Mouse (Mus musculus) gastrocnemius, postnatal 4 days (tissue): Measurements from ENCODE around the gene Trnt1. TPM values are rescaled to one million over a fixed set of nuclear protein-coding genes. Genes with fewer than 3 reads are reported as not detected.

Source experiments
- DNase-seq, 2 experiments: peaks; one replicate each; pipeline ENCODE4 v3.0.0; 2021 to 2022; ENCODE audit warnings: low spot score in 2 of 2, mixed read lengths in 2 of 2
- total RNA-seq, 2 experiments: library from RNA; stranded (reverse); gene quantifications; 2 replicates each; pipeline ENCODE4 v1.2.3; 2021

Trnt1 gene
- total RNA-seq, 2 experiments from 2014 or later: 36.7 to 39.7 TPM

DNA sequence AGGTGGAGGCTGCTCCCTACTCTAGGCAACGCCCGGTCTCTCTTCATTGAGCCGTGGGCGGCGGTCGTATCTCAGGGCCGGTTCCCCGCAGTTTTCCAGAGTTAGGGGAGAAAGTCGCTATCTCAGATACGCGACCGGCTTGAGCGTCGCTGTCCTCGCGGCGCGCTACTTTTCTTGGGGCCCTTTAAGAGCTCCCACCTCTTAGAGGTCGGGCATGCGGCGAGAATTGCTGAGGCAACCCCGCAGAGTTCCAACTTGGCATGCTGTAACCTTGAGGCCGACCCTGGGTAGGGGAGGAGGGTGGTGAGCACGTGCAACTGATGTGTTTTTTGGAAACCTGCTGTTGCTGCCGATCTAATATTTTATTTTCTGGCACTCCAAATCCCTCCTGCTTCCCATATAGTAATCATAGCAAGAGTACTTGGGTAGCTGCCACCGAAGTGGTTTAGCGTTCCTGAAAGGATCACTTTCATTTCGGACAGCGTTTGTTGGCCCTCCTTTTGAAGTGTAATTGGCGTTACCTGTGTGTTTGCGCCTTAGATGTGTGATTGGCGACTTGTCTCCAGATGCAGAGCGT lies 458 bp downstream of the Trnt1 start:
- no peak for DNase-seq

DNA sequence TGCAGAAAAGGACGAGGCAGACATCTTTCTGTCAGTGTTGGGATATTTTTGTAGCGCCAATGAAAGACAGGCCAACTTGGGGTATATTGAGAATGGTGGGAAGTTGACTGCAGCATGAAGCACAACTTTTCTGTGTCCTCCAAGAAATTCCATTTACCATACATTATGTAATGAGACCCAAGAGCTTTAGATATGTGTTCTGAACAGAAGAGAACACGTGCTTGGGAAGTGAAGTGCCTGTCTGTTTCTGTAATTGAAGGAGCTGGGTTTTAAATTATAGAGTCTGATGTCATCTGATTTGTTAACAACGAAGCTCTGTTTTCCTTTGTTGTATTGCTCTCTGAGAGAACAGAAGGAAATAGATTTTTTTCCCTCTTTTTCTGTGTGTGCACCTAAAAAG lies 1.1 kb downstream of the Trnt1 start:
- no peak for DNase-seq

DNA sequence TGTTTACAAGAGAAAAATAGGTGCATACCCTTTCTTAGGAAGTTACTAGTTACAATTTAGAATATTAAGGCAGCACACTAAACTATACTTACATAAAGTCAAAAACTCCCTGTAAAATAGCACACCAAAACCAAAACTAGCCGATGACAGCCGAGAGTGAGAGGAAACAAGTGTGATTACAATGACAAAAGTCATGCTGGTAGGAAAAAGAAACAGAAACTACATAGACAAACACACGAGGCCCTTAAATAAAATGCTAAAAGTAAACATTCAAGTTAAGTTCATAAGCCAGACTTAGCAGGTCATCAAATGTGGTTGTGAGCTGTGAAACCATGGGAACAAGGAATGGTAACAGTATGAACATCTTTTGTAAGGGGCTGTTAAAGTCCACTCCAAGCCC lies 18.2 kb downstream of the Trnt1 start:
- DNase-seq: no peak

DNA sequence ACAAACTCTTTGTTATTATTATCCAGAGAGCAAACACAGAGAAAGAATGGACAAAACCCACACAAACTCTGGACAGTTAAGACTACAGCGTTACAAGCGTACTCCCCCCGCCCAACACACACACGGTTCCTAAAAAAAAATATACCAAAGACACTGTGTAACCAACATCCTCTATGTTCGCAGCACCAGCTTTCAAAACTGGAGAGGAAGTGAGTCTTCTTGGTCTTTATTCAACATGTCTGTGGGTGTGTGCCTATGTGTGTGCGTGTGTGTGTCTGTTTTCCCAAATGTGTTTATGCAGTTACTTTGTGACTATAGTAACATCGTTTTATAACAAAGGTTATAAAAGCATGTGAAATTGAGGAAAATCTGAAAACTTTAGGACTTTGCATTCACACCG lies 22.5 kb downstream of the Trnt1 start:
- DNase-seq: no peak

DNA sequence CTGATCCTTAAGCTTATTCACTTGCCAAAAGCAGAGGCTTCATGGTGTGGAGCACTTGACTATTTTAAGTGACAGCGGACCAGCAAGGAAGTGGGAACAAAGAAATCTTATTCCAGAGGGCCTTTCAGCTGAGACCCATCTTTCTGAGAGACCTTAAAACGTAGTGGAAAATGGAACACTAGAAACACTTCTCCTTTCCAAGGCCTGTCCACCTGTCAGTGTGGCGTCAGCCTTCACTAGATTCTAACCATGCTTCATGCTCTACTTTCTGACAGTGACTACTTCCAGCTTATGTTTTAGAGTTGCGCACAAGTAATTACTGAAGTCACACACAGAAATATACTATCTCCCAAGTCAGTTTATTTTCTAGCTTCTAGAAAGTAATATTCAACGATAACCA lies 23.6 kb downstream of the Trnt1 start:
- DNase-seq: no peak

GRCm38 (mm10) chr6:106793088-106793487 lies 24.2 kb downstream of the Trnt1 start:
- no peak for DNase-seq

GRCm38 (mm10) chr6:106793621-106794020 lies 24.7 kb downstream of the Trnt1 start:
- no peak for DNase-seq

- no peak for DNase-seq
Measured at GRCm38 (mm10) chr6:106794094-106794814, 25.3 kb downstream of the Trnt1 start.

GRCm38 (mm10) chr6:106799333-106800226 lies 30.7 kb downstream of the Trnt1 start, which contains the start of gene Crbn:
Gene Crbn (minus strand): TSS chr6:106800077.
- DNase-seq: peak; percentile 88 to 91

GRCm38 (mm10) chr6:106800227-106800557 lies 31.3 kb downstream of the Trnt1 start:
- DNase-seq: no peak

- DNase-seq: no peak
Measured at GRCm38 (mm10) chr6:106804904-106805303, 36.0 kb downstream of the Trnt1 start.

- DNase-seq: no peak
Measured at GRCm38 (mm10) chr6:106809161-106809560, 40.2 kb downstream of the Trnt1 start.

DNA sequence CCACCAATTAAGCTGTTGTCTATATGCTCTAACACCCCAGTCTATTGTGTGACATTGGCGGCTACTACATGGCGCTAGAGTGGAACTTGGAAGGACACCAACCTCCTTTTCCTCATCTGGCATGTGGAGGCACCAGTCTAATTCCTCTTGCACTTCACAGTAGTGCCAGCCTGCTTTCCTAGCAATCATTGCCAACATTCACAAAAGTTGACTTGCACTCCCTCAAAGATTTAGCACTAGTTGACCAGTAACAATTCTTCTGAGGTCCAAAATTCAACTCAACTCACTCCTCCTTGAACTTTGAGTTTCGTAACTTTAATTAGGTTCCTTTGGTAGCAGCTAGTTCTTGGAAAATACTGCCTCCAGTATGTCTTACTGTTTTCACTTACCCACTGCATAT lies 41.8 kb downstream of the Trnt1 start:
- DNase-seq: no peak

GRCm38 (mm10) chr6:106819246-106819645 lies 50.3 kb downstream of the Trnt1 start:
- DNase-seq: no peak

DNA sequence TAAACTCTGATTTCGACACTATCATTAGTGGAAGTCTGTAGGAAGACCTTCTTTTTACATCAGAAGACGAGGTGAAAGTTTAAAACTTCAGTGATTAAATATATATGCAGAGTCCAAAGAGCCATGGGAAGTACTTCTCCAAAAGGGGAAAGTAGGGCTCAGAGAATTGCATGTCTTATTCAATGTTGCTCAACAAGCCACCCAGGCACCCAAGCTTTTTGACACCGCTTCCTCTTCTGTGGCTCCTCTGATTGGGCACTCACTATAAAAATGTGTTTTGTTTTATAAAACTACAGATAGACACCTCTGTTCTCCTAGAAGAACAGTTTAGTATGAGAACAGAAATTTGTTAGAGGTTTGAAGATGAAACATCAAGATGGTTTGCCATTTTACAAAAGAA lies 51.0 kb downstream of the Trnt1 start:
- DNase-seq: no peak

- DNase-seq: no peak
Measured at GRCm38 (mm10) chr6:106820566-106820965, 51.6 kb downstream of the Trnt1 start.

DNA sequence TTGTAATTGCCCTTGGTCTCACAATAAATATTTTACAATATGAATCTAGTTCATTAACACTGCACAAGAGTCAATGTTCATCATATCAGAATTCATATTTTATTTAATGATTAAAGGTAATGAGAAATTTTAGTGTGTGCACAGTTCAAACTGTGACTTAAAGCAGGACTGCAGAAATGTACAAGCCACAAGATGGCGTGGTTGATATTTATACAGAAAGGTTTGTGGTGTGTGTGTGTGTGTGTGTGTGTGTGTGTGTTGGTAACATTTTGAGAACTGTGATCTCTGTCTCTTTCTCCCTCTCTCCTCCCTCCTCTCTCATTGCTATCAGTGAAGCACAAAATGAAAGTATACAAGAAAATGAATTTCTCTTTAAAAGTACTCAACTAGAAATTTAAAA lies 53.4 kb downstream of the Trnt1 start:
- peak in 1 of 2 experiments; percentile 20 for DNase-seq

Other genes starting within 250 kb of the Trnt1 start
- under 1 TPM in 1 of 2 experiments, not detected in 1; 0.12 TPM for gene Il5ra, start 20.1 kb upstream of the Trnt1 start, total RNA-seq
- gene Crbn, start 31.0 kb downstream of the Trnt1 start, total RNA-seq: 10 to 100 TPM; 36.7 to 40.1 TPM